Mouse (Mus musculus) heart, adult 18-20 months (tissue): Measurements from ENCODE around the gene Taok3. TPM values are rescaled to one million over a fixed set of nuclear protein-coding genes. Genes with fewer than 3 reads are reported as not detected.

Source experiments
- DNase-seq, 2 experiments: peaks; one replicate each; pipeline ENCODE4 v3.0.0; 2021 to 2022; ENCODE audit warnings: mixed read lengths in 1 of 2
- total RNA-seq, 2 experiments: library from RNA; stranded (reverse); gene quantifications; 2 replicates each; pipeline ENCODE4 v1.2.3; 2021

Taok3 gene
- total RNA-seq, 2 experiments from 2014 or later: 5.8 to 7.8 TPM

GRCm38 (mm10) chr5:117303691-117304579 lies 184.0 kb downstream of the Taok3 start:
- no peak for DNase-seq

GRCm38 (mm10) chr5:117304947-117305346 lies 185.0 kb downstream of the Taok3 start:
- DNase-seq: peak; percentile 67 to 86

GRCm38 (mm10) chr5:117305754-117306153 lies 185.8 kb downstream of the Taok3 start:
- no peak for DNase-seq

- no peak for DNase-seq
These were observed 186.9 kb downstream of the Taok3 start for GRCm38 (mm10) chr5:117306826-117307225.

- peak; percentile 79 to 84 for DNase-seq
These were observed 187.8 kb downstream of the Taok3 start for GRCm38 (mm10) chr5:117307699-117308098.

- peak; percentile 65 to 76 for DNase-seq
These were observed 193.5 kb downstream of the Taok3 start for GRCm38 (mm10) chr5:117313420-117313819.

GRCm38 (mm10) chr5:117313909-117314308 lies 194.0 kb downstream of the Taok3 start:
- no peak for DNase-seq

GRCm38 (mm10) chr5:117314587-117315428 lies 194.9 kb downstream of the Taok3 start:
- no peak for DNase-seq

GRCm38 (mm10) chr5:117318741-117319629 lies 199.1 kb downstream of the Taok3 start, which contains the start of gene Vsig10:
TSS of gene Vsig10 (plus strand) at chr5:117319083.
- DNase-seq: peak; percentile 80 to 86

GRCm38 (mm10) chr5:117323751-117324150 lies 203.8 kb downstream of the Taok3 start:
- DNase-seq: no peak

Other genes starting within 250 kb of the Taok3 start
- gene Suds3, start 4.0 kb upstream of the Taok3 start, total RNA-seq: 10 to 100 TPM; 84.8 to 92.0 TPM
- 100 to 1,000 TPM; 475 to 528 TPM for gene Pebp1, start 167.5 kb downstream of the Taok3 start, total RNA-seq
- gene Vsig10, start 199.0 kb downstream of the Taok3 start, total RNA-seq: 1 to 10 TPM; 7.2 to 7.7 TPM
- 100 to 1,000 TPM in 1 of 2 experiments, 10 to 100 TPM in 1; 95.7 to 123 TPM for gene Wsb2, start 237.2 kb downstream of the Taok3 start, total RNA-seq